Mouse (Mus musculus) cerebellum, adult 11-12 months (tissue): ENCODE data around the gene Foxo3.

Source experiments
- DNase-seq: peaks from one replicate; pipeline ENCODE4 v3.0.0; 2022

Foxo3 gene

DNA sequence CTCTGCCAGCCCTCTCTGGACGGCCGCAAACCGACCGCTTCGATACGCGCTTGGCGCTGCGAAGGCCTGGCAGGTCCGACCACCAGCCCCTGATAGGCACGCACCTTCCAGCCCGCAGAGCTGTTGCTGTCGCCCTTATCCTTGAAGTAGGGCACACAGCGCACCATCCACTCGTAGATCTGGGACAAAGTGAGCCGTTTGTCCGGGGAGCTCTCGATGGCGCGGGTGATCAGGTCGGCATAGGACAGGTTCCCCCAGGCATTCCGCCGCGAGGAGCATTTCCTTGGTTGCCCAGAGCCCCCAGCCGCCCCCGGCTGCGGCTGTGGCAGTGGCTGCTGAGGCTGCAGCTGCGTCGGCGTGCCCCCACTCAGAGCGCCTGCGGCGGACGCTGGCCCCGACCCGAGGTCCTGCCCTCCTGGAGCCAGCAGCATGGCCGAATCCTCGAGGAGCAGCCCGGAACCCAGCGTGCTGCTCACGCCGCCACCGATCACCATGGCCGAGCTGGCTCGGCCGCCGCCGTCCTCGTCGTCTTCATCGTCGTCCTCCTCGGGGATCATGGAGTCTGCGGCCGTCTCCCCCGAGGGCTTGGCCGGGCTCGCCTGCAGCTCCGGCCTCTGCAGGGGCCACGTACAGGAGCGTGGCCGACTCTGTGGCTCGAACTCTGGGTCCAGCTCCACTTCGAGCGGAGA lies 1.7 kb downstream of the Foxo3 start:
- DNase-seq, result peak; percentile 57

GRCm38 (mm10) chr10:42273760-42274691 lies 2.5 kb downstream of the Foxo3 start:
- DNase-seq, result peak; percentile 73

DNA sequence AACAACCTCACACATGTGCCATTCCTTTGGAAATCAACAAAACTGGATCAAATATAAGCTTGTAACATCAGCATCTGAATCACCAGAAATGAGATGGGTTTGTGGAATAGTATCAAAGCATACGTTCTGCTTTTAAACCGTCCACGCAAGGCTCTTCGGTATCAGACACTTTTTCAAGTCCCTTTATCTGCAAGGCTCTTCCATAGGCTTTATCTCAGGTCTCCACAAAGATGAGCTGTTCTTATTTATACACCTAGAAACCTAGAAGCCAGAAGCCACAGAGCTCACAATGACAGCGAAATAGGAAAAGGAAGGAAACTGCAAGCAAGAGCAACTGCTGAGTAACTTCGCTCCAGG lies 3.2 kb downstream of the Foxo3 start:
- DNase-seq, result no peak

GRCm38 (mm10) chr10:42271454-42272230 lies 4.9 kb downstream of the Foxo3 start:
- DNase-seq, result peak; percentile 22

DNA sequence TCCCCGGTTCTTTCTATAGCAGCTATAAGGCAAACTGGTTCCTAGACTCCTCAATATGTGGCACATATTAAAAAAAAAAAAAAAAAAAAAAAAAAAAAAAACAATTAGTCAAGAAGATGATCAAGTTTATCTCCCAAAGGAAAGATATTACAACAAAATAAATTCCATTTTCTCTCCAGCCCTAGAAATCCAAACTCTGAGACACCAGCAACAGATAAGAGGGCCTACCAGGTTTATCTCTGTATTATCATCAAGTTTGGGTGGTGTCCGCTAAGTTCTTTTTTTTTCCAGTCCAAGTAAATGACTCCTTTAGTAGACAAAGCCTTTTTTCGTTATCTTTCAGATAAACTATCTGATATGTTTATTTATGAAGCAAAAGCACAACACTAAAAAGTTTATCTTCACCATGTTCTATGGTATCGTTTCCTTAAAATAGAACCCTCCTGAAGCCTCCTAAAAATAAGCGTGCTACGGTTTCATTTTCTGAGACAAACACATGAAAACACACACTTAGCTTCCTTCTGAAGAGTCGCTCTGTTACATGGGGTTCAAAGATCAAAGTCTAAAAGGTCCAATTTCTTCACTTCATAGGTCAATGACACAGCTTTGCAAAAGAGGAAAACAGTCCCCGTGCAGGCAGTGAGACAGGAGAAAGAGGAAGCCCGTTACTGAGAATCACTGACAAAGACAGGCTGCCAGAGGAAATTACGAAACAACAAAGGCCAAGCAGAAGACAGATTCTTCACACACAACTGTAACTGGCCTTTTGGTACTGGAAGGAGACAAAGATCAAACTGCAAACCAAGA lies 6.1 kb downstream of the Foxo3 start:
- no peak for DNase-seq

DNA sequence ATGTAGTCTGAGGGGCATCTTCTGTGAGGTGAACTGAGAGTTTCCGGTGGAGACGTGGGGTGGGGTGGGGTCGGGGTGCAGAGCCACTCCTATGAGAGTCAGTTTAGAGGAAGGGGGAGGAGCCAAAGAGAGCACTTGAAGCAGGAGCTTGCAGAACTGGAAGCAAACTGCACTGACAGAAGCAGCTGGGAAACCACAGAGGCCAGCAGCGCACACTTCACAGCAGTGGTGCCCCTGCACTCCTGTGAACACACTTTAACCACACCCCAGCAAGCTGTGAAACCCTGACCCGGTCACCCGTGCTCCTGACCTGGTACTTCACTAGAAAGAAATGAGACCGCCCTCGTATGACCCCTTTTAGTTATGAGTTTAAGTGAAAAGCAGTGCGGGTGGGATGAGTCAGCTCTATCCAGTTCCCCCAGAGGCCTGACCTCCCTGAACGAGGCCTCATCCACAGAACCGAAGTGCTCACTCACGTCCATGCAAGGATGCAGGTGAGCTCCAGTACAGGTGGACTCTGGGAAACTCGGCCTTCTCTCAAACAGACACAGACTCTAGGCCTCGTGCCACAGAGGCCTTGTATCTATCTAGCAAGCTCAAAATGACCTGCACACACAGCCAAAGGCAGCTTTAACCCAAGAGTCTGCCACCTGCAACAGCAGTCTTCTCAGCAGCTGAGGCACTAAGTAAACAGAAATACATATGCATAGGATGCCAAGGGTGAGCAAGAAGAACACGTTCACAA lies 7.1 kb downstream of the Foxo3 start:
- peak; percentile 17 for DNase-seq

DNA sequence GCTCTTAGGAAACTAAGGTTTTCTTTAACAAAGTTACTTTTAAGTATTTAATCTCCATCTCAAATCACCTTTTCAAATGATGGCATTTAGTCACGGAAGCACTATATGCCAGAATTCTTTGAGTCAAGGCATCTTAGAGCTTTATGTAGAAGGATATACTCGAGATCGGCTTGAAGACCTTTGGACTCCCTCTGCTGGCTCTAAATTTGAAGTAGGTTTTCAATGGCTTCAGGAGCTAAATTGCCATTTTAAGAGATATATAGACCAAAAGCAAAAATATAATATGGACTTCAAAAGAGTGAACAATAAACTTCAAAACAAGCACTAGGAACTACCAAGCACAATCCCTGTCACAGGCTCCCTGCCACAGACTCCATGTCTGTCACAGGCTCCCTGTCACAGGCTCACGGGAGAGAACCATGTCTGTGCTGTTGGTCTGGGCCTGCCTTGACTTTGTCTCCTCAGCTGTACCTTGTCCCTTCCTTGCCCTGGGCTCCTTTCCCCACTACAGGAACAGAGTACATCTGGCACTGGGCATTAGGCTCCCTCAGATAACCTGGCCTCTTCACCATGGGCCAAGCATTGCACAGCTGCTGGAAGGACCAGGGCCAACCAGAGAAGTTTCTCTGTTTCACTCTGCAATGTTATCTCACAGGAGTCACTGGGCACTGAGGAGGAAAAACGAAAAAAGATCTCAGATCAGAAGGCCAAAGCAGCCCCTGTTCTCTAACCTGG lies 8.6 kb downstream of the Foxo3 start:
- DNase-seq, result peak; percentile 23

DNA sequence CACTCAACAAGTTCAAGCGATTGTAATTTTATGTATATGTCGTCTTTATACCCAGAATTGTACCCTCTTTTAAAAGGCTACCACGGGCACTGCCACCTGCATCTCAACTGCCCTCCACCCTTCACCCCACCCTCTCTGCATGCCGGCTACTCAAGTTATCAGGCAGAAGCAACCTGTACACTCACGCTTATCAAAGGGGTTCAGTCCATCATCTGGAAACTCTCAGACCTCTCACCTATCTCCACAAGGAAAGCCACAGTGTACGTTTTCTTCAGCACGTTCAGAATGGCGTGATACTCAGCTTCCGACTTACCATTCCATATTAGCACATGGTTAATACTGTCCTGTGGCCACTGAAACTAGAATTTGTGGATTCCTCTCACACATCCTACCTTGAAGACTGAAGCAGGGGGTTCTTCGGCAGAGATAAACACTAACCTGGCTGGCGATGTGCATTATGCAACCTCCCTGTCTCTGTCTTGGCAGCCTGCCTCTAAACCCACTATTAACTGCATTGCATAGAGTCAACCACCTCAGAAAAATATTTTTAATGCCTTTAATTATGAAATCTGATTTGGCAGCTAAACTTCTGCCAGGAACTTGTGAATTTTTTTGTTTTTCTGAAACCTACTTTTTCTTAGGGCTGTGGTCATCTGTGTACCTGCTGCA lies 11.4 kb downstream of the Foxo3 start:
- DNase-seq, result peak; percentile 46

GRCm38 (mm10) chr10:42264195-42264594 lies 12.4 kb downstream of the Foxo3 start:
- DNase-seq, result peak; percentile 10

DNA sequence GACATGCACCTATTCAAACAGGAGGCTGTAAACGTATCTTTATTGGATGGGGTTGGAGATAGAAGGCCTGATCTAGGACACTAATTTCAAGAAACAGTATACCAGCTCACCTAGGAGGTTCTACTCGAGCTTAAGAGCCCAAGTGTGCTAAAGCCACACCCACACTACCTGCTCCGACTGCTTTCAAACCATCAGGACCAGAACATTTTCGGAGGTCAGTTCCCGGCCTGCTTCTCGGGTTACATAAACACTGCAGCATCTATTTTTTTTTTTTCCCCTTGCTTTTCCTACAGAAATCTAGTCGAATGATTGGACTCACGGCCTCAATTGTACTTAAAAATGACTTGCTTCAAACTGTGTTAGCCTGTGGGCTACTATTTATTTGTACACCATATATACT lies 12.9 kb downstream of the Foxo3 start:
- peak; percentile 17 for DNase-seq

DNA sequence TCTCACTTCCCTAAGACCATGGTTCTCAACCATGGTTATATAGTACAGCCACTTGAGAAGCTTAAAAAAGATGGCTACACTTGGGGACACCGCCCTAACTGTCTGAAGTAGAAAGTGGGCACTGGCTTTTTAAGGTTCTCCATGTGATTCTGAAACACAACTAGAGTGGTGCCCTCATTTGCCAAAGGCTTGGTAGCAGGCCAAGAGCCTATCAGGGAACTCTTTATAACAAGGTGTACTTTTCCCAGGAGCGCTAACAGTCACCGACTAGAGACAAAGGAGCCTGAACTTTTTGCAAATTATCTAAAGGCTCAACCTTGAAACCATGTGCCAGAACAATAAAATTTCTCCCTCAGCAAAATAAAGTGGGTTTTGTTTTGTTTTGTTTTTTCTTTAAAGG lies 14.5 kb downstream of the Foxo3 start:
- DNase-seq, result peak; percentile 6

- no peak for DNase-seq
Measured at GRCm38 (mm10) chr10:42261103-42261502, 15.5 kb downstream of the Foxo3 start.

DNA sequence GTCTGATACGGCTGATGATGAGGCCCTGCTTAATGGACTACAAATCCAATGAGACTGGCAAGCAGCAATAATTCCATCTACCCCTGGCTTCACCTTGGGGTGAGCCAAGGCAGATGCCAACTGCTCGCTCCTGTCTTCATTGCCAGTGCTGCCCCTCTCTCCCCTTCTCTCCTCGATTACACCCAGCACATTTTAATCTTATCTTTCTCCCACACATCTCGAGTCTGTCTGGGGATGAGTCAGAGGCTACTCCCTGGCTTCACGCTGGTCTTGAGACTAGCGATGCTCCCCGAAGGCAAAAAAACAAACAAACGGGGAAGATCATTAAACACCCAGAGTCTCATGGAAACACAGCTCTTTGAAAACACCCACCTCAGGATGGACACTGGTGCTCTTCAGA lies 16.0 kb downstream of the Foxo3 start:
- DNase-seq, result peak; percentile 7

- DNase-seq, result no peak
Measured at GRCm38 (mm10) chr10:42259602-42260001, 17.0 kb downstream of the Foxo3 start.

- no peak for DNase-seq
Measured at GRCm38 (mm10) chr10:42257985-42258384, 18.6 kb downstream of the Foxo3 start.

DNA sequence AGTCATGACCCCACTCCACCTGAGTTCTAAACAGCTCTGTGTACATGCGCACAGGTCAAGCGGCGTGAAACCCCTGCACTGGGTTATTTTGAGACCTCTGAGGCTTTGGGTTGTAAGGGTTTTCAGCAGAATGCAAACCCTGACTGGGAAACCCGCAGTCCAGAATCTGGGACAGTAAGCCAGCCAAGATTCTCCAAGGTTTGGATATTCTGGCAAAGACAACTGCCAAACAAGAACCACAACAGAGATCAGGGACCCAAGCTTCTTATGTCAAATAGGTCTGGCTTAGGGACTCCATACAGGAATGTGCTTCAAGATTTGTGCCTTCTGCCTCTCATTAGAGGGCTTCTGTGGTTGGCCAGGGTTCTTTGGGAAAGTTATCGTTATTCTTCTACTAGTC lies 21.8 kb downstream of the Foxo3 start:
- no peak for DNase-seq

DNA sequence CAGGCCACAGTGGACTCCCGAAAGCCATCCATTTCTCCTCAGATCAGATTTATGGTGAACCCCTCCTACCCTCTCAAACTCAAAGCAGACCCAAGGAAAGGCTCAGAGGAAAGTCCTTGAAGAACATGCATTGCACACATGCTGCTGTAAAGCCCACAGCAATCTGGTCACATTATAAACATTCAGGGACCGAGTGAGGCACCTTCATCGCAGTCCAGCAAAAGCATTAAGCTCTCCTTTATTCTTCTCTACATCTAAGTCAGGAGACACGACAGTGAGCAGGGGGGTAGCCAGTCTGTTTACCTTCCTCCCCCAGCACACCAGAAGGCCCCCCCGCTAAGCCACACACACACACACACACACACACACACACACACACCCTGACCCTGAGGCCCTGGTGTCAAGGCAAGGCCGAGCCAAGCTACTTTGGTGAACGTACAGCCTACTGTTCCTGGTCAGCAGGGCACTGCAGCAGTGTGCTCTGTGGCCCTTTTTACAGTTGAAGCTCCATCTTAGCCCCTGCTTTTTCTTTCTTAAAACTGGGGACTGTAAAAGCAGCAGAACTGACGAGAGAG lies 24.7 kb downstream of the Foxo3 start:
- DNase-seq, result no peak

DNA sequence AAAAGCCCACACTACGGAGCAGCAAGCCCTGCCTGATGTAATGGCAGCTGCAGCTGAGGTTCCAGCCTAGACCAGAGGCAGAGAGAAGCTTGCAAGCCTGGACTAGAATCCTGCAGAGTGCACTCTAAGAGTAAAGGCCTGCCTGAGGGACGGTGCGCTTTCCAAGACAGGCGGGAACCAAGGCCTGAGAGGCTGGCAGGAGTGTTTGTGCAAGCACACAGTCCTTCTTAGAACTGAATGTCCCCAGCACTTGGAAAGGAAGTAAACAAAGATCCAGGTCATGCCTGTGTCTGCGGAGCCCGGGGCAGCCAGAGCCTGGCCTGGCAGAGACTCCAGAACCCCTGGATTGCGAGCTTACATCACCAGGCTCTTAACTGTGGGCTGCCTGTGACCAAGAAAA lies 25.4 kb downstream of the Foxo3 start:
- peak; percentile 71 for DNase-seq

DNA sequence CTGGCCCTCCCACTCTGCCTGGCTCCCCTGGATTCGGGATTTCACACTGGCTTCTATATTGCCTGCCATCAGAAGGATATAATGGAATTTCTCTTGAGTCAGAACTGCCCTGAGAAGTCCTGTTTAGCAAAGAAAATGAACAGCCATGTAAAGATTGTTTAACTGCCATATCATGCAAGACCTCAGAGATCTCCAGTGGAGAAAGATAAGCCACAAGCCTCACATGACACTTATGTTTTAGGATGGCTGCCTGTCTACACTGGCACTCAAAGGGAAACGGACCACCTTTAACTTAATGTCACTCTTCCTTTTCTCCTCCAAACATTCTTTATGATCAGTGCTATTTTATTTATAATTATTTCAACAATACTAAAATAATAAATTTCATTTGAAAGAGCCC lies 26.6 kb downstream of the Foxo3 start:
- no peak for DNase-seq

DNA sequence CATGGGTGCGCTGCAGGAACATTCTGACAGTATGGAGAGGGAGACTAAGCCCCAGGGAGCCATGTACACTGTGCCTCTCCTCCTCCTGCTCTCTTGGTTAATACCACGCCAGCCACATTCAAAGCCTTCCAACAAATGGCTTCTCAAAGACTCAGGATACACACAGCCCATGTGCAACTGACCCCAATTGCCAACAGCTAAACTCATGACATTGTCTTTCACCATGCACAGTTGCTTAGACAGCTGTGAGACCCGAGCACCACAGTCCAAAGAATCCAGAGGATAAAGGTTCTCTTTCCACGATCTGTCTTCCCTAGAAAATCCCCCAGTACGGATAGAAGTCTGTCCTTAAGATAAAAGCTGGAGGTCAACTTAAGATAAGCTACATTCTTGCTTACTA lies 27.9 kb downstream of the Foxo3 start:
- DNase-seq, result no peak
